Mouse (Mus musculus) left cerebral cortex, adult 8-10 months (tissue): ENCODE measurements at regions not wholly inside any gene's neighbourhood (a gene's known extent, or its start where the extent isn't known, plus 50 kb on each side); places are given as distances from the start of the nearest gene placed in this dataset.

Source experiments
- DNase-seq, 2 experiments: peaks; one replicate each; pipeline ENCODE4 v3.0.0; 2022; ENCODE audit warnings: low spot score in 2 of 2

- DNase-seq, result no peak
These were observed 78.0 kb upstream of the Sec14l1 start for GRCm38 (mm10) chr11:117036977-117037376.

DNA sequence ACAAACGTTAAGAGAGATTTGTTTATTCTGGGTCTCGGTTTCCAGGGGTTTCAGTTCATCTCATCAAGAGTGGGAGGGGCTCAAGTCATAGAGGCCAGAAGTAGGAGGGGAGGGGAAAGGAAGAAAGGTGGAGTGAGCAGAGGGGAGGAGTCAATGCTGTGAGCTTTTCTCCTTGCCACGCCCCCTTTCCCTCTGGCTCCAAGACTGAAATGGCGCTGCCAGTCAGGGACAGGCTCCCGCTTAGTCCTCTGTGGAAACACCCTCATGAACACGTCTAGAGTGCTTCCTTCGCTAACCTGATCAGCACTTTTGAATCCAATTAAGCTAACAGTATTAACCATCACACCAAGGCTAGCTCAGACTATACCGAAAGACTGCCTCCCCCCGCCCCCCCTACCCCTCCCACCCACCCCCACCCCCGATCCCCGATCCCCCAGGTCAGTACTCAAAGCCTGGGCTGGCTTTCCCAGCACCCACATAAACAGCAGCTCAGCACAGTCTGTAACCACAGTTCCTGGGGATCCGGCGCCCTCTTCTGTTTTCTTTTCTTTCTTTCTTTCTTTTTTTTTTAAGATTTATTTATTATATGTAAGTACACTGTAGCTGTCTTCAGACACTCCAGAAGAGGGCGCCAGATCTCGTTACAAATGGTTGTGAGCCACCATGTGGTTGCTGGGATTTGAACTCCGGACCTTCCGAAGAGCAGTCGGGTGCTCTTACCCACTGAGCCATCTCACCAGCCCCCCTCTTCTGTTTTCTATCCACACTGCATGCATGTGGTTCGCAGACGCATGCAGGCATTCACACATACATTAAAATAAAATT, 76.5 kb upstream of the Sec14l1 start:
- no peak for DNase-seq

- DNase-seq, result no peak
These were observed 74.1 kb upstream of the Sec14l1 start for GRCm38 (mm10) chr11:117040829-117041228.

GRCm38 (mm10) chr11:117042336-117042735, 72.6 kb upstream of the Sec14l1 start:
- DNase-seq, result no peak

GRCm38 (mm10) chr11:117043524-117043923, 71.4 kb upstream of the Sec14l1 start:
- peak; percentile 59 to 79 for DNase-seq

GRCm38 (mm10) chr11:117044731-117045130, 70.2 kb upstream of the Sec14l1 start:
- no peak for DNase-seq

DNA sequence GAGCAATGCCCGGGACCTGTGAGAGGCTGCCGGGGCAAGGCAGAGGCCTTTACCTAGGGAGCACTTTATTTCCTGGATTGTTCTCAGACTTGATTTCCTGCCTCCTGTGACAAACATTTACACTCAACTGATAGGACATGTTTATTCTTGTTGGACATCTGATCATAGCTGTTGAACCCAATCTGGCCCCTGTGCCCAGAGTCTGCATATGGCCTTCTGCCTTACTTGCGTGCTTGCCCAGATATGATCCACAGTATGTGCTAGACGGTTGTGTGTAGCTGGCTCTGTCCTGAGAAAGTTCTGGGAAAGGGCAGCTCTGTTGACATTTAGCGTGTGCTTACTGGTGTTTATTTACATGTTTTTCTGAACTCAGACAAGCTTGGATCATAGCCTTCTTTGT, 68.3 kb upstream of the Sec14l1 start:
- no peak for DNase-seq

DNA sequence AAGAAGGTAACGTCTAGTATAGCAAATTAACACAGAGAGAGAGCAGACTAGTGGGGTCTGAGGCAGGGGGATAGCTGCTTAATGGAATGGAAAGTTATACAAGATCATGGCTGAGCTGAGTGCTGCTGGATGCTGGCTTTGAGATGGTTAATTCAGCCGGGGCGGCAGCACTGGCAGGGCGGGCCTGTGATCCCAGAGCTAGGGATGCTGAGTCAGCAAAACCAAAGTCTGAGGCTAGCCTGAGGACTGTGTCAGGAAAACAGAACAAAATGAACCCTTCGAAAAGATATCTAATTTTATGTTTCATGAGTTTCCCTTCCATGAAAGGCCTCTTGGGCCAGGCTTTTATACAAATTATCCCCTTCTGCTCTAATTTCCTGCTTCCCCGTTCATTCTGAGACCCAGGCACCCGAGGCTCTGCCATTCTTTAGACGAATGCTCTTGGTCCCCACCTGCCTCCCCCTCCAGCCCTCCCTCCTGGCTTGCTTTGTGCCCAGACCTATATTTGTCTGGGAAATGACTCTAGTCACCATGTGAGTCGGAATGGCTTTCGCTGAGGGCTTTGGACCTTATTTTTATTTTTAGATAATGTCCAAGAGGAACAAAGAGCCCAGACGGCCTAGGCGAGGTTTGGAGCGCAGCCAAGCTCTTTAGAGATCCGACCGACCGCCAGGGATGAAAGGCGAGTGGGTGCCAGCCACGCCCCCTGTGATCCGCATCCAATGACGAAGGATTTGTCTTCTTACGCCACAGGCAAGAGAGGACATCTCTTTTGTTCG, 67.6 kb upstream of the Sec14l1 start:
- no peak for DNase-seq

DNA sequence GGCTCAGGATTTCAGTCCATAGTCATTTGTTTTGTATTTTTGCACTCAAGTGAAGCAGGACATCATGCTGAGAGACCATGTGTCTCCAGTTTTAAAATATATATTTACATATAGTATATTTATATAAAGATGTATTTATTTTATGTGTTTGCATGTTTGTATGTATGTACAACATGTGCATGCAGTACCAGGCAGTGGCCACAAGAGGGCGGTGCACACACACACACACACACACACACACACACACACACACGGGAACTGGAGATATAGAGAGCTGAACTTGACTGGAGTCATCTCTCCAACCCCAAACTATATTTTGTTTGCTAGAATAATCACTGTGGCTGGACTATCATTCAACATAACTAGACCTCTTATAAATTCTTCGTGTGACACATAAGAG, 66.1 kb upstream of the Sec14l1 start:
- no peak for DNase-seq

- no peak for DNase-seq
These were observed 64.2 kb upstream of the Sec14l1 start for GRCm38 (mm10) chr11:117050788-117051187.

- peak in 1 of 2 experiments; percentile 51 for DNase-seq
These were observed 58.0 kb upstream of the Sec14l1 start for GRCm38 (mm10) chr11:117056958-117057357.

DNA sequence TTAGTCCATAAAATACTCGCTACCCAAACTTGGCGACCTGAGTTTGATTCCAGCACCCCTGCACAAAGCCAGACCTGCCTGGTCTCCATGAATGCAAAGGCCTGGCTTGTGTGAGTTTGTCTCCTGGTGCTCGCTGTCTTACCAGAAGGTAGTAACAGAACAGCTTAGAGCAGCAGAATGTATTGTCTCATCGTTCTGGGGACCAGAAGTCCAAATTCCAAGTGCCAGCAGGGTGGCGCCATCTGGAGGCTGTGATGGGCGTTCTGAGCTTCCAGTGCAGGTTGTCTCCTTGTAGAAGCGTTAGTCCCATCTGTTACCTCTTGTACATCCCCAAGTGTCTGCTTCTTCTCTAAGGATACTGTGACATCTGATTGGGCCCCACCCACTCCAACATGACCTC, 57.5 kb upstream of the Sec14l1 start:
- no peak for DNase-seq

- DNase-seq, result no peak
These were observed 55.8 kb upstream of the Sec14l1 start for GRCm38 (mm10) chr11:117059120-117059519.

DNA sequence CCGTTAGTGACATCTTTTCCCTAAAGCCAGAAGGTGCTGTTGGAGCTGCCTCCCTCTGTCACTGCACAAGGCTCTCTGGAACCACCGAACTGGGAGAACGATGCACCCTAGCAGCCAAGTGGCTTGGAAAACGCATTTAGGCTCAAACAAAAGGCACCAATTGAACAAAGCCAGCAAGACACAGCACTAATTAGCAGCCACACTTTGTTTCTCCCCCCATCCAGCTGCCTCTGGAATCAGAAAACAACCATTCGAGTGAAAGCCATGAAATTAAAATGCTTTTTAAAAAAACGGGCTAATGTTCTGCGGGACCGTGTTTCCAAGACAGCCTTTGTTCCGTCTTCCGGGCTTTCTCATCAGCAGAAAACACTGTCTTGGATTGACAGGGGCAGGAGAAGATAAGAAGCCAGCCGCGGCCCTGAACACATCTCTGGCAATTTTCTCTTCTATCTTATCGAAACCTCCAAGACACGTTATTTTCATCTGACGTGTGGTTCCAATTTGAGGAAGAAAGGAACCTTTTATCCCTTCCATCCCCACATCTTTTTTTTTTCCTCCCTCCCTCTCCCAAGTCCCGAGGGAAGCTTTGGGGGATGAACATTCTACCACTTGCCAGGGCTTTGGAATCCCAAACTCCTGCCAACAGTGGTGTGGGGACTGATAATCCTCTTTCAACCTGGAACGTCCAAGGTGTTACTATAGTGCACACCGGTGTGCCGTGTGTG, 54.8 kb upstream of the Sec14l1 start:
- DNase-seq, result no peak

- DNase-seq, result no peak
These were observed 54.1 kb upstream of the Sec14l1 start for GRCm38 (mm10) chr11:117060706-117061337.

DNA sequence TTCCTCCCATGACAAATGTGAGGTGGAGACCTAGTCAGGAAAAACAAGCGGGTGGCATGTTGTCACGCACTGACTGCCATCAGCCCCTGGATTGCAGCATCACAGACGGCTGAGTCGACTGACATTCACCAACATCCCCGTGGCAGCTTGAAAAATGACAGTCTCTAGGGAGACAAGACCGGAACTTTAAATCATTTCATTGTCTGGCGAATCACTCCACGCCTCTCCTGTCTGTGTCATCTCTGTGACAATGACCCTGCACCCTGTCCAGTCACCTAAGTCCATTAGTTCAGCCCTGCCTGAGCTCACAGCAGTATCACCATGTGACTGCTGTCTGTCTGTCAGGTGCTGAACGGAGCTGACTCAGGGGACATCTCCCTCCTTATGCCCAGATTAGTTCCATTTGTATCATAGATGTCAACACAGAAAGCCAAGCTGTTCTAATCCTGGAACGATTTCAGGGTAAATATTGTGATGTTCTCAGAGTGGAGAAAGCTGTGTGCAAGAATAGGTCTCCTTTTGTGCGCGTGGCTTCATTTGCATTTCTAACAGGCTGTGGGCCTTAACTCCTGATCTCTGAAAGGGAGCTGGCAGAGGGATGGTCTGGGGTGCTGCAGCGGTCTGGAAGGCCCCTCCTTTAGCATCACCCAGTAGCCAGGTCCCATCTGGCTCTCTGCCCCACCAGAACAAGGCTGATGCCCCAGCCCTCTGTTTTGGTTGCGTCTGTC, 52.0 kb upstream of the Sec14l1 start:
- no peak for DNase-seq
